Mouse (Mus musculus) telencephalon, adult 2 months (tissue): ENCODE measurements around the gene Cdv3.
A peak's percentile ranks its signal among the peaks of the same experiment; 100 is the strongest.

Source experiments
- DNase-seq: peaks from one replicate; pipeline ENCODE4 v3.0.0-alpha.2; 2011; ENCODE audit warnings: low read depth, low spot score

Cdv3 gene

GRCm38 (mm10) chr9:103365290-103366247 lies at the start of gene Cdv3:
Gene Cdv3 (minus strand): TSS chr9:103365840.
- DNase-seq: peak; percentile 100

GRCm38 (mm10) chr9:103413457-103413856 lies 47.8 kb upstream of the Cdv3 start:
- no peak for DNase-seq

- DNase-seq: no peak
These were observed 43.5 kb upstream of the Cdv3 start for GRCm38 (mm10) chr9:103409119-103409518.

DNA sequence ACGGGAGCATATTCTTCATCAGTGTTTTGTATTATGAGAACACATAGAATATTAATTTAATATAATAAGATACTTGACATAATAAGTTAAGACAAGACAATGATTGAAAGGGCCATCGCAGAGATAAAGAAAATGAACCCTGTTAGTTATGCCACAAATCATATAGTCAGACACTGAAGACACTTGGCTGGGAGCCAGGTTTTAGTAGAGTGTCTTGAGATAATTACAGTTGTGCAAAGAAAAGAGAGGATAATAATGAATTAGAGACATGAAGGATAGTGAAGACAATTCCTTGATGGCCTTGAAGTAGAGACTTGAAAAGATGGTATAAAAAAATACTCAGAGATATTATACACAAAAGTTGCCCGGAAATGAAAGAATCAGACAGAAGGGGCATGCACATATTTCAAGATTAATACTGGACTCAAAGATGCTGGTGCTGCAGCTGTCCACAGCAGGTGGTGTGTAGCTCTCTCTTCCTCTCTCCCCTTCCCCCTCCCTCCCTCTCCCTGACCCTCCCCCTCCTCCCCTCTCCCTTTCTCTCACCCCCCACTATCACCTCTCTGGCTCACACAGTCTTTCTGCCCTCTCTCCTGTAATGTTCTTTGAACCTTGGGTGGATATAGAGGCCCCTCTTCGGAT lies 42.6 kb upstream of the Cdv3 start:
- DNase-seq: no peak

DNA sequence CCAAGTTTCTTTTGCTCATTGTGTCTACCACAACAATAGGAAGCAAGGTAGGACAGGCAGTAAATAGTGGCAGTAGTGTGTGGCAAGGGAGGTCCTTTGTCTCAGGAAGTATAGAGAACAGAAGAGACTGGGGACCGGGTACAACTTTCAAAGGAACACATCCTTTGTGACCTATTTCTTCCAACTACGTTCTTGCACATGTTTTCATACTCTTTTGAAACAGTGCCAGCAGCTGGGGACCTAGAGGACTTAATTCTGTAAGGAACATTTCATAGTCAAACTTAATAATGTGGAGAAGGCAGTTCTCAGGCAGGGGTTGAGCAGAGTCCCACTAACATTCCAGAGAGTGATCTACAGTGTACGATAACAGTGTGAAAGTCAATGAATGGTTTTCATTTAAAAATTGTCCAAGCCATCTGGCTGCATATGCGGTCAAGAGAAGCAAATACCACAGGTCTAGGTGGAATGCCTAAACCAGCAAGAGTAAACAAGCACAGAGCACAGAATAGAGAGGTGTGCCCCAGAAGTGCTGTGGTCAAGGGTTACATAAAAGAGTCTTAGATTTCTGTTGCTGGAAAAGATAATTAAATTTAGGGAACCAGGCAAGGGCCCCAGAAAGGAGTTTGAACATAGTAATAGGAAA lies 37.8 kb upstream of the Cdv3 start:
- no peak for DNase-seq

DNA sequence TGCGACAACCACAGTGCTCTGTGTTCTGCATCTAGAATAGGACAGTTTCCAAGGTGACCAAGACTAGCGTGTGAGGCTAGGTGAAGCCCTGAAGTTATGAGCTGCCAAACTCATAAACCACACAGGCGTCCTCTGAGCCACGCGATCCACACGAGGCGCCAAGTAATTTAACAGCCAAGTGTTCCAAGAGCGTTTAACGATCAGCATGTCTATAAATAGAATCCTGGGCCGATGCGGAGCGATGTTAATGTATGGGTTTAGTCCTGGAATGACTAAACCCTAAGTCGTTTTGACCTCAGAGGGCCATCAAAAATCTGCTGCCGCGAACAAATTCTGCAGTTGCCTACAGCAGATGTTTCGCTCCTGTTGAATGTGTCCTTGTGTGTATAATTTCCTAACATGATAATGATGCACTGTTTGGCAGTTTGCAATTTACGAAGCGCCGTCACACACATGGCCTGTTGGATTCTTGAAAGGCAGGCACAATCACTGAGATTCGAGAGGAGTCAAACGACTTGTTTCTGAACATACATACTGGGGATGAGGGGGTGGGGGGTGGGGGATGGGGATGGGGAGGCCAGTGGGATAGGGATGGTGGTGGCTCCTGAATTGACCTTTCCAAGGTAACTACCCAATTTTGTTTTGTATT lies 33.0 kb upstream of the Cdv3 start:
- no peak for DNase-seq

GRCm38 (mm10) chr9:103393256-103393655 lies 27.6 kb upstream of the Cdv3 start:
- DNase-seq: no peak

DNA sequence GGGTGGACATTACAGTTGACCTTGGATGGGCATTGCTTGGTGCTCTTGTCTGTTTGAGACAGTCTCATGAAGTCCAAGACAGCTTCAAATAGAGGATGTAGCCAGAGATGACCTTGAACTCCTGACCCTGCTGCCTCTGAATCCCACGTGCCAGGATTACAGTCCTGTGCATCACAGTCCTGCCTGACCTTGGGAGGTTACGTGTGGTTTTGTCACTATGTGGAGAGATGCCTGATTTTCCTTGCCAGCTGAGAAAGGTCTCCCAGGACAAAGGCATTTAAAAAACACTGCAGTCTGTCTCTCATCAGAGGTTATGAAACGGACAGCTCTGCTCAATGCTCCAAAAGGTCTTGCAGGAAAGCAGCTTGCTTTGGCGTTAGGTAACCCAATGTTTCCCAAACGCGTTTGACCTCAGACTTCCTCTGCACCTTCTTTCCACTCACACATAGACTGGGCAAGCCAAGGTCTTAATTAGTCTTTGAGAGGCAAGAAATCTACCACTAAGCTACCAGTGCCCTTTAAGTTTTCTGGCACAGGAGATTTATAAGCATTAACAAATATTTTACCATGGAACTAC lies 26.2 kb upstream of the Cdv3 start:
- DNase-seq: no peak

GRCm38 (mm10) chr9:103389261-103389660 lies 23.6 kb upstream of the Cdv3 start:
- DNase-seq: no peak

- DNase-seq: no peak
These were observed 21.5 kb upstream of the Cdv3 start for GRCm38 (mm10) chr9:103387011-103387653.

- DNase-seq: no peak
These were observed 20.9 kb upstream of the Cdv3 start for GRCm38 (mm10) chr9:103386573-103386972.

DNA sequence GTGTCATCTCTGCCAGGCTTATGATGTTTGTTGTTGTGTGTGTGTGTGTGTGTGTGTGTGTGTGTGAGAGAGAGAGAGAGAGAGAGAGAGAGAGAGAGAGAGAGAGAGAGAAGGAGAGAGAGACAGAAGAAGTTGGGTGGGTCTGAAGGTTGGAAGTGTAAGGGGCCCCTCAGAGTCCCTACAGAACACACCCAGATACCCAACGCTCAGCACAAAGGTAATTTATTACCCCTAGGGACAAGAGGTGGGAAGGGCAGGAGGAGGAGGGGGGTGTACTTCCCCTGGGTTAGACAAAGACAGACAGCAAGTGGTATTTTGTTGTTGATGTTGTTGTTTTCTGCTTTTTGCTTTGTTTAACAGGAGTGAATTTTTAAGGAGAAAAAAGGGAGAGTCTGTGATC lies 20.0 kb upstream of the Cdv3 start:
- DNase-seq: no peak

DNA sequence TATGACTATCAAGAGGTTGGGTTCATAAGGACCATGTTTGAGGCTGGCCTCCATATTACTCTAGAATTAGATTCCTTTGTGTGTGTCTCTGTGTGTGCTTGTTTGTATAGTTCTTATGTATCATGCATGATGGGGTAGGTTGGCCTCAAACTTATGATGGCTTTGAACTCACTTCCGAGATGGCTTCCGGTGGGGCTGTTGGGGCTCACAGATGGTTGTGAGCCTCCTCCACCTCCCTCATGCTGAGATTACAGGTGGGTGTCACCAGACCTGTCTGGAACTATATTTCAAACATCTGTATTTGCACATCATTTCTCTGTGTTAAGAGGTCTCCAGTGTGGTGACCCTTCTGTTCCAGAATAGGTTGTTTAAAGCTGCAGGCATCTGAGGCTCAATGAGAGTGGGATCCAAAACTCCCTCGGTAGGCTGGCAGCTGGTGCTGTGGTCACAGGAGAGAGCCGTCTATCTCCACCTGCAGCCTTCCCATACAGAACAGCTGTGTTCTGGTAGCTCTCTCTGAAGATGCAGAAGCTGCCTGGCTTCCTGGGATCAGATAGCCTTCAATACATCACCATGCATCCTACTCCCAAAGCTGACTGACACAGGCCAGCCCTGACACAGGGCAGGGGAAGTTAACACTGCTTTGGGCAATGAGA lies 18.6 kb upstream of the Cdv3 start:
- no peak for DNase-seq

- no peak for DNase-seq
These were observed 17.9 kb upstream of the Cdv3 start for GRCm38 (mm10) chr9:103383576-103383975.

DNA sequence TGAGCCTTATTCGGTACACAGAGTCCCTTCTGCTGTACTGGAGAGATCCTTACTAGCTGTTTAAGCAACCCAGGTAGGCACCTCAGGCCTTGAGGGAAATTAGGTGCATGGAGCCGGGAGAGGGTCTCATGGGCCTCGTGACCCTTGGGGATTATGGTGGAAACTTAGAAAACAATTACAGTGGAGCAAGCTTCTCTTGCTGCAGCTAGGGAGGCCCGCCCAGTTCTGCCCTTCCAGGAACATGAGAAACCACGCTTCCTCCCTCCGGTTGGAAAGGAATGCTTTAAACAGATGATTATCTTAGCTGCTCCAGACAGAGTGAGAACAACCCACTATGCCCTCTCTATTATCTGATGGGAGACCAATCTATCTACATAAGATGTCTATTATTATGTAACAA lies 17.3 kb upstream of the Cdv3 start:
- no peak for DNase-seq

- DNase-seq: no peak
These were observed 14.9 kb upstream of the Cdv3 start for GRCm38 (mm10) chr9:103380566-103380965.

GRCm38 (mm10) chr9:103379199-103379598 lies 13.6 kb upstream of the Cdv3 start:
- no peak for DNase-seq

GRCm38 (mm10) chr9:103378686-103379085 lies 13.0 kb upstream of the Cdv3 start:
- no peak for DNase-seq

DNA sequence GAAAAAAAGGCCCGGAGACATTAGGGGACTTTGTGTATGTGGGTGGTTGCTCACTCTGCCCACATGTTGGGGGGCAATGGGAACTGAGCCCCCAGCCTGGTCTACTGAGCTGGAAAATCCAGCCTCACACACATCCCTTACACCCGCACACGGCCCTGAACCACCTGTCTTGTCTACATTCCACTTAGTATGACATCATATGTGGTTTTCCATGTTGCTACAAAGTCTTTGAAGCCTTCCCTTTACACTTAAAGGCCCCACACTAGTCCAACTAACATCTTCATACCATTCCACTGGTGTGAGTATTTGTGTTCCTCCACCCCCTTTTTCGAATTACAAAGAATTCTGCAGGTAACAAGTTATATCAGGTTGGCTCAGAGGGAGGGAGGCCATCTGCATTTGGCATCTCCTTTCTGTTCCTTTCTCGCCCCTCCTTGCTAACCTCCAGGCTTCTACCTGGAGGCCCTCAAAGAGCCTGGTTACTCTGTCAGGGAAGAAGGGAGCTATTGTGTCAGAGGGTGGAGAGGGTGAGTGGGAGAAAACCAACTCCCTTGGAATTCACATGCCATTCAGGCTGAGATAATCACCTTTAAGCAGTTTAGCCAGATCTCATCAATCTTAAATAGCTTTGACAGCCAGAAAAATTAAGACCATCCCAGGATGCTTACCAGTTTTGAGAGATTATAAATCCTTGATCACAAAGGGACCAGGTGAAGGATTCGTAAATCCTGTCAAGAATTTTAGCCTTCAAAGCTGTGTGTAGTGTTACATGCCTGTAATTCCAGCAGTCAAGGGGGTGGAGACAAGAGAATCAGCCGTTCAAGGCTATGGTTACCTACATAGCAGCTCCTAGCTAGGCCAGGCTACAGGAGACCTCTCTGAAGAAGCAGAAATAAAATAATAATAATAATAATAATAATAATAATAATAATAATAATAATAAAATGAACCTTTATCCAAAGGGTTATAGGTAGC lies 11.0 kb upstream of the Cdv3 start:
- DNase-seq: no peak
